Mouse (Mus musculus): ENCODE data around the gene Ube2u. TPM values are rescaled to one million over a fixed set of nuclear protein-coding genes. Genes with fewer than 3 reads are reported as not detected.

Ube2u gene
- polyA plus RNA-seq (2012; ENCODE audit: low replicate concordance): not detected in 2 replicates

DNA sequence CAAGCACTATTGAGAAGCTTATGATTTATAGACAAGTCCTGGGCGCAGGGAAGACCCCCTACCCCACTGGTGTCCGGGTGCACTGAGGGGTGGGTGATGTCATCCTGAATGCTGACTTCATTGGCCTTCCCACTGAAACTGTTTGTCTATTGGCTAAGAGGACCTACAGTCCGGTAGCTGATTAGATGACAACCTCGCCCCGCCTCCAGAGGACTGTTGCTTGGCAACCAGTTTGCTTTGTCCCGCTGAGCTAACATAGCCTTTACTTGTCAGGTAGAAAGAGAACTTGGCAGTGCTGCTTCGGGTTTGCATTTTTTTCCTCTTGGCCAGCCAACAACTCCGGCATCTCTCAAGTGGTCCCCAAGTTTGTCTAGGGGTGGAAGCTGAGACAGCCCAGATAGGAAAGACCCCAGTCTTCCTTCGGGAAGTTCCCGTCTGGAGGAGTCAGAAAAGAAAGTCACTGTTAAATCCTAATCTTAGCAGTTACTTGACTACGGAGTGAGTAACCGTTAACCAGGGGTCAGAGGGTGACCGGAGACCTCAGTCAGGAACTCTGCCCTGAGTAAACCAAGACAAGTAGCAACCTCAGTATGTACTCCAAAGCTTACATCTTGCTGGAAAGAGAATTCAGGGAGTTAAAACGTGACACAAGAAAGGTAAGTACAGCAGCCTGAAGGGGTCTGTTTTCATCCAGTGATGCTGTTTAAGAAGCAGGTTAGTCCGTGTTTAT lies at the start of gene Ube2u:
Ube2u (plus strand) TSS at position 258 of the 730 bp plus-strand sequence.

